Mouse (Mus musculus): Measurements from ENCODE around the gene 1700019D03Rik.

DNA sequence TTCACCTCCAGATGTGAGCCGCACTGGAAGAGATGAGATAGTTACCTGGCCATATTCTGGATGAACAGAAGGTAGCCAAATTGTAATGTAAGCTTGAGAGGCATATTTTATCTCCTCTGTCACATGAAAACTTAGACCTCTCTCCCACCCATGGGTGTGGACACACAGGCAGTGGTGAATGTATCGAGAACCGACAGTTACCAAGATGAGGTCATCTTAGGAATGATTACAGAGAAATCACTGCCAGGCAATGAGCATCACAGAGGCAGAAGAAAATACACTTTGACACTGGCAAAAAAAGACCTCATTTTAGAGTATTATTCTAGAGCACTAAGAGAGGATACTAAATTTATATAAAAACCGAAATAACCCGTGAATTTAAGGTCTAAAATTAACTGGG, 46.8 kb downstream of the 1700019D03Rik start:
- TF ChIP-seq GATA1 (IDR thresholded peaks at IDR 0.05; ENCODE audit: borderline replicate concordance, low read length), result no peak
- TF ChIP-seq FLI1 (IDR thresholded peaks at IDR 0.05; ENCODE audit: low read length), result no peak

Measured in megakaryocyte, embryonic 14.5 days (primary cell).